Mouse (Mus musculus) lung, adult 2 months (tissue): ENCODE data around the gene Paqr9. TPM values are rescaled to one million over a fixed set of nuclear protein-coding genes. Genes with fewer than 3 reads are reported as not detected.
"Not testable (repeated sequence)": the region's sequence is repeated elsewhere in the genome, so short reads cannot be mapped to it uniquely, and the experiment has no call there.

Experiments used
- DNase-seq: peaks from one replicate; pipeline ENCODE4 v3.0.0; 2022
- H3K4me1 ChIP-seq: fragments of 200-500 bp; 2 replicates; pipeline ENCODE4 v1.6.1; 2011; ENCODE audit warnings: low read length; ENCODE audit not compliant: control insufficient read depth, insufficient read depth
- H3K4me3 ChIP-seq: fragments of 200-500 bp; replicated peaks from 2 replicates; pipeline ENCODE3; 2011; ENCODE audit warnings: low read depth, mild to moderate bottlenecking, control low read depth, low read length; ENCODE audit errors: extremely low read depth
- CTCF ChIP-seq: fragments of 200-500 bp; IDR thresholded peaks from 2 replicates; pipeline ENCODE4 v1.5.1; 2011; ENCODE audit warnings: mild to moderate bottlenecking, low read length, control low read depth; ENCODE audit not compliant: insufficient read depth
- POLR2A ChIP-seq: fragments of 200-500 bp; IDR thresholded peaks from 2 replicates; pipeline ENCODE4 v1.6.1; 2011; ENCODE audit warnings: low read depth, mild to moderate bottlenecking, control low read depth, low read length, borderline replicate concordance; ENCODE audit errors: extremely low read depth
- WGBS: fragments of 180-500 bp; shearing (Covaris S2); methylation state at CpG from one replicate; pipeline ENCODE4 v1.1.7; 2018; 5-methylcytosine and 5-hydroxymethylcytosine counted together
- polyA plus RNA-seq: library from polyadenylated mRNA; depleted of rRNA; stranded (reverse); fragments of >200 nt; gene quantifications from 2 replicates; pipeline ENCODE4 v1.2.3, GENCODE M21; 2012; rRNA removed

Gene Paqr9
- 1.8 and 2.0 TPM in 2 replicates for polyA plus RNA-seq

DNA sequence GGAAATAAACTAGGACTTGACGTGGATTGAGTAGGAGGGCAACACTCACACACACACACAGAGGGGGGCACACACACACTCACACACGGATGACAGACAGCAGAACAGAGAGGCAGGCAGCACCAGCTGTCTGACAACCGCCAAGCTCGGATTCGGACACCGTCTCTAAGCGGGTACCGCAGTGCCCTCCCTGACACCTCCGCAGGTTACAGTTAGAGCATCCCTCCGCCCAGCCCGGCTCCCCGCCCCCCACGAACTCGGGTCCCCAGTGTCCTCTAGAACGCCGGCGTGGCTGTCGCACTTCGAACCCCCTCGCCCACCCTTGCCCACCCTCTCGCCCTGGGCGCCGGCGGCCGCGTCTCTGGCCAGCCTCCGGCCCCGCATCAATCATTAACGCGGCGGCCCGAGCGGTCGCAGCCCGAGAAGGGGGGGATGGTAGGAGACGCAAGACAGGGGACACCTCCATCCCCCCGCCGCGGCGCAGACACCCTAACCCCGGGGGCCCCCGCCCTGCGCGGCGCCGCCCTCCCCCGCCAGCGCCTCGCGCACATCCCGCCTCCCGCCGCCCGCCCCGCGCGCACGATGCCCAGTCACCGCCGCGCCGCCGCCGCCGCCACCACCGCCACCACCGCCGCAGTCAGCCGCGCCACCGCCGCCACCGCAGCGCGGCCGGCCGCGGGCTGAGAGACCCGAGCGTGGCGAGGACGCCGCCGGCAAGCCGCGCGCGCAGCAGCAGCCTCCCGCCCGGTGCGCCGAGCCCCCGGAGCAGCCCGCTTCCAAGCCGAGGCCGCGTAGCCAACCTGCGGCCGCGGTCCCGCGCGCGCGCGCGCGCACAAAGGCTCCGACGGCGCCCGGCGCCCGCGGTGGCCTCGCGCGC is at the start of gene Paqr9:
TSS of gene Paqr9 (plus strand) at position 599 of the 877 bp plus-strand sequence.
- DNase-seq: peak; percentile 4
- 6% methylated on average over 103 of the region's 118 CpGs for WGBS
- no peaks in the 10 kb centered on the region for H3K4me1 ChIP-seq
- H3K4me3 ChIP-seq: peak within 1 kb of the TSS; percentile 15
- TF ChIP-seq POLR2A (no peak), CTCF (no peak)

DNA sequence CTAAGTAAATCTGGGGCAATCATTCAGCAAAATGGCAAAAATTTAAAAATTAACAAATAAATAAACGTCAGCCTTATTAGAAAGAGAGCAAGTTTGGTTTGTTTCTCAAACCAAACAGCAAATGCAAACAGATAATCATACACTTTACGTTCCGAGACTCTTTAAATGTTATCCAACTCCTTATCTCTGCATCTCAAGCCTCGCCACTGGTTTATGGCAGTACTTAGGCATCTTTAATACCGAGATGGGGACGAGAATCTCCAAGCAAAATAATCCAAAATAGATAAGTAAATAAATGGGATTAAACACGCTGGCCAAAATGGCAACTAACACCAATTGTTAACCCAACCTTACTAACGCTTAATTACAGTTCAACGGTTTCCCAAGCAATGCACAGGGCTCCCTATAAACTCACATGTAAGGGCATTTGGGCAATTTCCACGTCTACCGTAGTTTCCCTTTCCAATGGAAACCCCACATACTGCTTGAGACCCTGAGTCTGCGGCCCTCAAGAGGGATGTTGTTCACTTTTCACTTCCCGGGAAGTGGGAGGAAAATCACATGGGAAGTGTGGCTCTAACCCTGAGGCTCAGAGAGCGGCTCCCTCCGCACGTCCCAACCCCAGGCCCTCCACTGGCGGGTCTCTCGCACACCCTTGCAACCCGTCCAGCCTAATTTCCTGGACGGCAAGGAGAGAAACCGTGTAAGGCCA is 48.6 kb upstream of the Paqr9 start:
- 4% methylated on average over 21 of the region's 21 CpGs for WGBS
- TF ChIP-seq CTCF (no peak), POLR2A (no peak)

DNA sequence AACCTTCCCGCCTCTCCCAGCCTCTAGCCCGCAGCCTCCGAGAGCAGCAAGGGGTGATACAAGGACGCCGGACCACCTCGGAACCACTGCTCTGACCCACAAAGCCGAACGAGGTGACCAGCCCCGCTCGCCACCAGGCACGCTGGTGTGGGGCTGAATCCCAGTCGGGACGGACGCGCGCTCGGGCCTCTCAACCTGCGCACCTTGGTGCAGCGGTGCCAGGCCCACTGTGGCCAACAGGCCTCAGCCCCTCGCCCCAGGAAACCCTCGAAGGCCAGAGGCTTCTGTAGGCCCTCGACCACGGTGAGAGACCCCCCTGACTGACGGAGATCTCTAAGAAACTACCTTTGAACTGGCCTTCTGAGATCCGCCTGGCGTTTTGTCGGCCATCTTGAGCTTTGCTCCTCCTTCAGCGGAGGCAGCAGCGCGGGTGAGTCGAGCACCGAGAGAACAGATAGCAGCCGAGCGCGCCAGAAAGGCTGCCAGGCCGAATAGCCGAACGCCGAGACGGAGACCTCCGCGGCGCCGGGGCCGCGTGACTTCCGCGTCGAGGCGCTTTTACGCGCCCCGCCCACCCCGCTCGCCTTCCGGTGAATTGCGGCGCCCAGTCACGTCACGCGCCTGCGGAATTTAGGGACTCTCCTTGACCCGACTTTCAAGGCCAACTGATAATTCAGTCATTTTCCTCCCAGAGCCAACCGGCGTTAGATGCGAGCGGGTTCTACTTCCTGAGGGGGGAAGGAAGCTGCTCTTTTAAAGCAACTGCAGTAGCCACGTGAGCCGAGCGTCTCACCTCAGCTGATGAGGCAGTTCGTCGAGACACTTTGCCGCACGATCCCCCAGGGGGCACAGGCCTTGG is 47.8 kb upstream of the Paqr9 start, which contains the start of gene U2surp:
TSS of gene U2surp (minus strand) at position 525 of the 859 bp plus-strand sequence.
- peak; percentile 90 for DNase-seq
- WGBS: under 1% methylated on average over 74 of the region's 74 CpGs
- peak within 1 kb of the TSS; percentile 78 for H3K4me3 ChIP-seq
- peaks cover 9% of the 10 kb centered on the region for H3K4me1 ChIP-seq
- TF ChIP-seq POLR2A (peak; percentile 79; the same call in 1 of the 2 replicates), CTCF (no peak)

More for the DNA sequence above, 48.6 kb upstream of the Paqr9 start:
- Histone ChIP-seq H3K4me3 (peak overlapping the region; percentile 78), H3K4me1 (peaks cover 9% of the 10 kb centered on the region)
- no peak for DNase-seq

DNA sequence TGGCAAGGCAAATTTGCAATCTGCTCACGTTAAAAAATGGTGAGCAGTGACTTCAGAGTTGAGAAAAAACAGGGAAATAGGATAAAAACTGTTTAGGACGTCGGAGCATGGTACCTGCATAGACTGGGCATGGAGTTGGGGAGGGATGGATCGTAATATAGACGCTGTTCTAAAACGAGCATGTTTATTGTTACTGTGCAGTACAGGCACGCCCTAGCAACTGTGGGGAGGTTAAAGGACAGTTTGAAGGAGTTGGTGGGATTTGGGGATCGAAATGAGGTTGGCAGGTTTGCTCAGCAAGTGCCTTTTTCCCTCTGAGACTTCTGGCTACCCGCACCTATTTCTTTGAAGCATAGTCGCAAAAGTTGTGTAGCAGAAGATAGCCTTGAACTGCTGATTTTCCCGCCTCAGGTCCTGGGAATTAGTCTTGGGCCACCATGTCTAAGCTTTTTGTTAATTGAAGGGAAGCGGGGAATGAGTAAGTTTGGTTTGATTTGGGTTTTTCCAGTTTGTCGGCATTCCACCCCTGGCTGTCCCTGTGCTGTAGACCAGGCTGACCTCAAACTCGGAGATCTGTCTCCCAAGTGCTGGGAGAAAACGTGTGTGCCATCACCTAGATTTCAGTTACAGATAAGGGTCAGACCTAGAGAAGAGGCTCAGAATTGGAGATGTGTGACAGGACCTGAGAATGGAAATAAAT is 47.0 kb upstream of the Paqr9 start:
- Histone ChIP-seq H3K4me3 (peak overlapping the region; percentile 73), H3K4me1 (peaks cover 9% of the 10 kb centered on the region)
- DNase-seq: no peak
- WGBS: 22% methylated on average over 15 of the region's 15 CpGs
- TF ChIP-seq POLR2A (no peak), CTCF (no peak)

DNA sequence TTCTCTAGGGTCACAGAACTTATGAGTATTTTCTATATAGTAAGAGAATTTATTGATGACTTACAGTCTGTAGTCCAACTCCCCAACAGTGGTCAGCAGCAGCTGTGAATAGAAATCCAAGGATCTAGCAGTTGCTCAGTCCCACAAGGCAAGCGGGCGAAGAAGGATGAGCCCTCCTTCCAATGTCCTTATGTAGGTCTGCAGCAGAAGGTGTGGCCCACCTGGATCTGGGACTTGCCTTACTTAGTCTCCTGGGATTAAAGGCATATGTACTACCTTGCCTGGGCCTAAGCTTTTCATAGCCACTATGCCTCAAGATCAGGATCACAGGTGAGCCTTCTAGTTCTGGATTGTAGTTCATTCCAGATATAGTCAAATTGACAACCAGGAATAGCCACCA is 45.7 kb upstream of the Paqr9 start:
- Histone ChIP-seq H3K4me3 (no peak overlapping the region), H3K4me1 (peaks cover 9% of the 10 kb centered on the region)
- WGBS: 97% methylated on average over 2 of the region's 2 CpGs
- TF ChIP-seq CTCF: no peak
- no peak for TF ChIP-seq POLR2A
- no peak for DNase-seq

DNA sequence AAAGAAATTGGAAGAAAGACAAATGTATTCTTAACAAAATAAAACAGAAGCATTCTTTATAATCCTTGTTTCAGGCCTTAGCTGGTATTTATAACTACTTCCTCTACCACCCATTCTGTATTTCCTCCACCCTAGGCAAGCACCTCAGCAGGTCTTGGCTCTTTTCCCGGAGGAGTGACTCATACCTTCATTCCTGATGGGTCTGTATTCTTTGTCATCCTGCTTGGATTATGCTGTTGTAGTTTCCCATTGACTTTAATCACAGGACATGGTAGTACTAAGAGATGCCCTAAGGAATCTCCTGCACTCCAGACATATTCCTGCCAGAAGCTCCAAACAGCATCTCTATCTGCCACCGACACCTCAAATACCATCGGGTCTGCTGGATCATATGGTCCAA is 45.1 kb upstream of the Paqr9 start:
- 60% methylated on average over 3 of the region's 3 CpGs for WGBS
- H3K4me1 ChIP-seq, DNase-seq, H3K4me3 ChIP-seq: not testable (repeated sequence)

DNA sequence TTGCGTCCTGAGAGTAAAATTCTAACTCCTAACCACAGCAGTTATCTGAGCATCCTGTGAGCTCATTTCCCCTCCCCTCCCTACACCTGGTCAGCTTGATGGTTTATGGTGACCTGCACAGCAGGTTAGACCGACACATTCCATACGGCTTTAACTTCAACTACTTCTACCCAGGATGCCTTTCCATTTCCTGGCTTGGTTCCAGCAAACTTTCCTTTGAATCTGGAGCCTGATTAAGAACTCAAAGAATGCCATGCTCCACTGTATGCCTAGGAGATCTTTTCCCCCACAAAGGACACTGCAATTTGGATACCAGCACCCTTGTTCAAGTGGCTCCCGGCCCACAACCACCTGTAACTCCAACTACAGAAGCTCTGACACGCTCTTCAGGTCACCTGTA is 38.9 kb upstream of the Paqr9 start:
- H3K4me3 ChIP-seq: no peak overlapping the region
- TF ChIP-seq CTCF (no peak), POLR2A (no peak)
- DNase-seq: no peak
- H3K4me1 ChIP-seq: no peaks in the 10 kb centered on the region
- WGBS: 65% methylated on average over 5 of the region's 5 CpGs

DNA sequence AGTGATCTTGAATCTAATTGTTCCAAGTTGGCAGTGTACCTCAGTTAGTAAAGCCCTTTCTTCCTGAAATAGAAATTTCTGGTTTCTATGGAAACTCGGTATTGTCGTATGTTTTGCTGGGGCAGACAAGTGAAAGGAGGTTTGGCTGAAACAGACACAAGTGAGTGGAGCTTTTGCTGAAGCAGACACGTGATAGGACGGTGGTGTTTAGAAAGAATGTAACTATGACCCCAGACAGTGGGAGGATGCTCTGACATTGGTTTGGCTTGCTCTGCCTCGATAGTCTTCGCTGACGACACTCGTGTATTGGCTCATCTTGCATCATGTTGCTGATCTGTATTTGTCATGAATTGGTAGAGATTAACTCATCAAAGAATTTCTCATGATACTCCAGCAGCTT is 38.4 kb upstream of the Paqr9 start:
- Histone ChIP-seq H3K4me3 (no peak overlapping the region), H3K4me1 (no peaks in the 10 kb centered on the region)
- 78% methylated on average over 8 of the region's 8 CpGs for WGBS
- DNase-seq: no peak
- TF ChIP-seq POLR2A (no peak), CTCF (no peak)

DNA sequence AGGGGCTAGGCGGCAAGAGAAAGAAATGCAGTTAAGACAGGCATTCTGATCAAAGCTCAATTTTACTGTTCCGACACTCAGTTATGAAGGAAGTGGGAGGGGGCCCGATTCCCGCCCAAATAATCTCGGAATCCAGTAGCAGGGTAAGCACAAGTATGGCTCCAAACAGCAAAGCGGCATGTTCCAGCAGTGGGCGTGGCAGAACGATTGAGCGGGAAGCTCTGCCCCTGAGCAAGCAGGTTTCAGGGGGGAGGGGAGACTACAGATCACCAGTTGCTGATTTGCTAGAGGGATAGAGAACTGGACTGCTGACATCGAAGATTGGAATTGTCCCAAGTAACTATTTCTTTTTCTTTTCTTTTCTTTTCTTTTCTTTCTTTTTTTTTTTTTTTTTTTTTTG is 37.9 kb upstream of the Paqr9 start:
- 37% methylated on average over 10 of the region's 10 CpGs for WGBS
- Histone ChIP-seq H3K4me3 (no peak overlapping the region), H3K4me1 (no peaks in the 10 kb centered on the region)
- no peak for TF ChIP-seq POLR2A
- TF ChIP-seq CTCF: no peak
- DNase-seq: no peak
